Mouse (Mus musculus) CD8-positive naive resting alpha-beta T cell, adult 2 months (primary cell): ENCODE data around the gene Vwc2.

Experiments used
- DNase-seq, 2 experiments: peaks; one replicate each; pipeline ENCODE4 v3.0.0; 2022; ENCODE audit warnings: low read depth in 2 of 2, low spot score in 2 of 2

Vwc2 gene

DNA sequence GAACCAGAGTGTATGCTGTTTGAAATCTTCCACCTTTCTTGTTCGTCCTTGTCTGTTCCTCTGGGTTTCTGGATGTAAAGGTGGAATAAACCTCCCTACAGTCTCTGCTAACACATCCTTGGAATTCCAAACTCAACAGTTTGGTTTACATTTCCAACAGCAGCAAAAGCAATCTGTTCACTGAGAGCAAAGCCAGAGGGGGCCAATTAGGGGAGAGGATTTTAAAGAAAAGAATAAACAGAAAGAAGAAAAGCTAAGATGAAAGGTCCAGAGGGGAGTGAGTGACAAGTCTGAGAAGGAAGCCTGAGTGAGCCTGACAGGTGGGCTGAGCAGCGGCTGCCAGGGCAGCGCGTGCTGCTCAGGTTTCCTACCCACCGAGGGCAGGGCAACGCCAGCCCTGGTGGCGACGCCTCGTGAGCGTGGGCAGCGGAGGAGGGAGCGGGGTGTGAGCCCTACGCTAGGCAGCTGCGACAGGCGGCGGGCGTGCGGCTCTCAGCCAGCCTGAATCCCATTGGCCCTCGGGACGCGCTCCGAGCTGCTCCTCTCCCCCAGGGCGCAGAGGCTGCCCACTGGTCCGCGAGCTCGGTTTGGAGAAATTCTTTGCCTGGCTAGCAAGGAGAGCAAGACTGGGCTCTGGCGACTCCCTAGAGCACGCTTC is at the start of gene Vwc2:
TSS of gene Vwc2 (plus strand) at position 648 of the 658 bp plus-strand sequence.
- DNase-seq, result no peak

DNA sequence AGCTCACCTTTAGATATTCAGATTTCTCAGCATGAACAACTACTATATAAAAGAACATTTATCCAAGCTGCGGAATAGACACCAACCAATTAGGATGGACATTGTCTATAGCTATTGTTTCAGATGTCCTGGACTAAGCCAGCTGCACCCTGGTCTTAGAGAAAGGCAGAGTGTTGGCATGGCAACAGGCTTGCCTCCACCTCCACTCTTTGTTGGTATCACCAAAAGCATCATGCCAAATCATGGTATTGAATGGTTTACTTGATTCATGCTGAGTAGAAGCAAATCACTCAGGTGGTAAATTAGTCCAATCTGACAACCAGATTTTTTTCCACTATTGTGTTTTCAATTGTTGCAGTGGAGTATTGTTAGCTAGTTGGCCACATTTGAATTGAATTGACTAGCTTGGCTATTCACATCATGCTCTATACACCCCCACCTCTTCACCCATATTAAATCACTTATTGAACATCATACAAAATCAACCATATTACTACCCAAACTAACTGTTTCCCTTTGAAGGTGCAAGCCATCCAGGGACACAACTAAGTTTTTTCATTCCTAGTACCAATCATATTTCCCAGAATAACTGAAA is 25.8 kb upstream of the Vwc2 start:
- no peak for DNase-seq

DNA sequence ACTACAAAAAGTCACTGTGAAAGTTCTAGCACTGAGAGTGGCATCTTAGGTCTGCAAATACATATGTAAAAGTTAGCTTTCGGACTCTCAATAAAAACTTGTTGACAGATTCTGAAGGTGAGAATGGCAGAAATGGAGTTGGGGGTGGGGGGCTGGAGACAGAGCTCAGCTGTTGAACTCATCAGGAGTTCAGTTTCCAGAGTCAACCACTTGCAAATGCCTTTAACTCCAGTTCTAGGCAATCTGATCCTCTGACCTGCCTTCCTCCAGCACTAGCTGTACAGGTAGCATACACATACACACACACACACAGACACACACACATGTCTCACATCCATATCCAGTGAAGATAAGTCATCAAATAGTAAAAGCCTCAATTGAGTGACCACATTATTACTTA is 16.4 kb upstream of the Vwc2 start:
- no peak for DNase-seq

DNA sequence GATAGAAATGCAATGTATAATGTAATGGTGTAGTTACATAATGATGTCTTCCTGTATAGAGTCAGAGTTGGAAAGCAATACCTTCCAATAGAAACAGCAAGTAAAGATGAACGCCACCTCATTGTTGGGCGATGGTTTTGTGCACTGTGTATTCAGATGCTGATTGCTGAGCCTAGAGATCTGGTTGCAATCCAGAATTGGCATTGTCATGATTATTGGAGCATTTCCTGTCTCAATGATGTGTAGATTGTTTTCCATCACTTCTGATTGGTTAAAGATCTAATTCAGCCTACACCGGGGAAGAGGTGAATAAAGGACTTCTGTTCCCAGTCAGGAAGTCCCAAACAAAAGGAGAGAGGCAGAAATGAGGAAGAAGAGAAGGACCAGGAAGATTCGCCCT is 15.7 kb upstream of the Vwc2 start:
- no peak for DNase-seq

DNA sequence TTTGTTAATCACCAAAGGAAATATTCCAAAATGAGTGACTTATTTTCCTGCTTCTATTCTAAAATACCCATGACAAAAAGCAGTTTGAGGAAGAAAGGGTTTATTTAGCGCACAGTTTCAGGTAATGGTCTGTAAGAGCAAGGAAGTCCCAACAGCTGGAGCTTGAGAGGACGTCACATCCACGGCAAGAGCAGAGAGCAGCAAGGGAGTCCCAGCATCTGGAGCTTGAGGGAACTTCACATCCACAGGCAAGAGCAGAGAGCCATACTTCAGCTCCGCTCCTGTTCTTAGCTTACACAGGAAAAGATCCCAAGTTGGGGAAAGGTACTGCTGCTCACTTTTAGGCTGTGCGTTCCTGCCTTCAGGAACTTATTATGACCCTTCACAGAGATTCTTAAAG is 15.0 kb upstream of the Vwc2 start:
- no peak for DNase-seq

DNA sequence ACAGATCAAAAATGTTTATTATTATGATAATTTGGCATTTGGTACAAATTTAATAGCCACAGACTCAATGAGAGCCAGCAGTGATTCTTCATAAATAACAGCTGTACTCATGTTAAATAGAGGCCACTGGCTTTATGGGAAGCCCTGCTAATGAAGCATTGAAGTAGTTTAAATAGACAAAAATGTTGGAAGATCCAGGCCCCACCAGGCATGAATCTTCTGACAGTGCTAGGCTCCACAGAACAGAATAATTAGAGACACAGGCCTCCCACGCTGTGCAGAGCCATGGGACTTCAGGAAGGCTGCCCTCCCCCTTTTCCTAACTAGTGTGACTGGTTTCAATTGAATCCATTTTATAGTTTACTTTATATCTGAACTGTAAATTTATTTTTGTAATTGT is 11.8 kb upstream of the Vwc2 start:
- no peak for DNase-seq

DNA sequence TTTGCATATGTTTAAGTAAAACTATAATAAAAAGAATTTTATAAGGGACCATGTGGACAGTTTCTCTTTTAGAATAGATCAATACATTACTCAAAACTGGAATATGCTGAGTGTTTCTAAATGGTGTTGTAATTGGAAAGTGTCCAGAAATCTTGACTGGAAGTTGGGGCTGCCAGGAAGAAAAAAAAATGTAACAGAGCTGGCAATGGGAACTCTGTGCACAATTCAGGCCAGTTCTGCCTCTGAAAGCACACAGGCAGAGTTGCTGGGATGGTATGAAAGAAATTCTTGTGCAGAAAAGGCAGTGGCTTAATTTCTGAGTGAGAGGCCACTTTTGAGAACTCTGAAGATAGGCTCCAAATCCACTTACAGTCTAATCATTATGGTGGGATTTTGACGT is 11.4 kb upstream of the Vwc2 start:
- DNase-seq, result no peak

DNA sequence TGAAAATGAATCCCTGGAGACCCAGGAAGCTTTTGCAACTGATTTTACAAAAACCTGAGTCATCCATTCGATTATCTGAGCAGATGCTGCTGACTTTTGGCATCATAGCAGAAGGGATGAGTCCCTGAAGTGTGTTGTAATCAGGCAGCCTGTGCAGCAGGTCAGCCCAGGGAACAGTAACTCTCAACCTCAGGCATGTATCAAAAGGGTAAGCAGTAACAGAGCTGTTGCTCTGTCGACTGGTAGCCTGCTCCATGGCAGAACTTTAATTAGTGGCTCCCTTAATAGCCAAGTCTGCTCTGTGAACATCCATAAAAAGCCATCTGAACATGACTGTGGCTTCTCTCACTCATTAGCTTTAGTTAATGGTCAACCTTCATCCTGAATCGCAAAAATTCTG is 5.1 kb upstream of the Vwc2 start:
- DNase-seq, result no peak

DNA sequence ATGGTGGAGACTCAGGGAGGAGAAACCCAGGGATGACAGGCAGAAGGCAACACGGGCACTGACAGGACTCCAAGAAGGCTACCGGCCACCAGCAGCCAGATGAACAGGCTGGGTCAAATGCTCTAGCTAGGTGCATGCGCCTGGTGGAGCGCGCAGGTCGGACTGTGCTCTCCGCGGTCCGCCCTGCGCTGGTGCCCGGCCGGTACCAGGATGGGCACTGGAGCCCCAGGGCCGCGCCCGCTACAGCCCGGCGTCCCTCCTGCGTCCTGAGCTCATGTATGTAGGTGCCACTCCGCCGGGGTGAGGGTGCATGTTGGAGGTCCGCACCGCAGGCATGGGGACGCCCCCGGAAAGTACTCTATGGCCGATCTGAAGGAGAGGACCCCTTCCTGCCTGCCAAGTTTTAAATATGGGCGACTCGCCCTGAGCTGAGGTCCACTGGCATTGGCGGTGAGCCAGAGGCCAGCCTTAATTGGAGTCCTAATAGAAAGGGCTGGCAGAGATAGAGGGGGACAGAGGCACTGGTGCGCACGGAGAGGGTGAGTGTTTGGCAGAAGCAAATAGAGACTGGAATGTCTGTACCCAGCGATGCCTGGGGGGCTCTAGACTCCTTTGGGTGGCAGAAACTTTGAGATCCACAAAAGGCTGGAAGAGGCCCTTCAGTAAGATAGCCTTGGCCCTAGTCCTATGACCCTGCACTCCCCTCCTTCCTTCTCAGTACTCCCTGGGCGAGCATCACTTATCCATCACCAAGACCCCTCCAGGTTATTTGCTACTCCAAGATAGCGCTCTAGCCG is 409 bp downstream of the Vwc2 start:
- DNase-seq, result no peak

DNA sequence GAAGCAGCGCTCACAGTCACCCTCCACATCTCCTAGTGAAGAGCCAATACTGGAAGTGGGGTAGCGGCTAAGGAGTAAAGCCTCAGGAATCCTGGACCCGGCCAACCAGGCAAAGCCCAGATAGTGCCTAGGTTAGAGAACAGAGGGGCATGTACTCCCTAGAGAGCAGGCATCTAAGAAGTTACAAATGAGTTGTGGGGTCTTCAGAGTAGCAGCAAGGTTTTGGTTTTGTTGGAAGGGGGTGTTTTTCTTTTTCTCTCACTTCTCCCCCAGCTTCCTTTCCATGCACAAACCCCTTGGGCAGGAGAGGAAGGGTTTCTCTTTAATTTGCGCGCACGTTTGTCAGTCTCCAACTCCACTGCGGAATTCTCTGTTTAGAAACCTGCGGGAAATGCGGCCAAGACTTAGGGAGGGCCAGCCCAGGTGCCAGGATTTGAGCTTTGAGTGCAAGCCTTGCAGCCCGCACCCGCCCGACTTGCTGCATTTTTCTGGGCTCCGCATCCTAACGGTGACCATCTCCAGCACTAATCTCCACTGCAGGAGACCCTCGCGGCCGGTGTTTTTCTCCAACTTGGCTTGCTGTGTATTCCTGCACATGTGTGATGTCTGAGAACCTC is 1.1 kb downstream of the Vwc2 start:
- no peak for DNase-seq

DNA sequence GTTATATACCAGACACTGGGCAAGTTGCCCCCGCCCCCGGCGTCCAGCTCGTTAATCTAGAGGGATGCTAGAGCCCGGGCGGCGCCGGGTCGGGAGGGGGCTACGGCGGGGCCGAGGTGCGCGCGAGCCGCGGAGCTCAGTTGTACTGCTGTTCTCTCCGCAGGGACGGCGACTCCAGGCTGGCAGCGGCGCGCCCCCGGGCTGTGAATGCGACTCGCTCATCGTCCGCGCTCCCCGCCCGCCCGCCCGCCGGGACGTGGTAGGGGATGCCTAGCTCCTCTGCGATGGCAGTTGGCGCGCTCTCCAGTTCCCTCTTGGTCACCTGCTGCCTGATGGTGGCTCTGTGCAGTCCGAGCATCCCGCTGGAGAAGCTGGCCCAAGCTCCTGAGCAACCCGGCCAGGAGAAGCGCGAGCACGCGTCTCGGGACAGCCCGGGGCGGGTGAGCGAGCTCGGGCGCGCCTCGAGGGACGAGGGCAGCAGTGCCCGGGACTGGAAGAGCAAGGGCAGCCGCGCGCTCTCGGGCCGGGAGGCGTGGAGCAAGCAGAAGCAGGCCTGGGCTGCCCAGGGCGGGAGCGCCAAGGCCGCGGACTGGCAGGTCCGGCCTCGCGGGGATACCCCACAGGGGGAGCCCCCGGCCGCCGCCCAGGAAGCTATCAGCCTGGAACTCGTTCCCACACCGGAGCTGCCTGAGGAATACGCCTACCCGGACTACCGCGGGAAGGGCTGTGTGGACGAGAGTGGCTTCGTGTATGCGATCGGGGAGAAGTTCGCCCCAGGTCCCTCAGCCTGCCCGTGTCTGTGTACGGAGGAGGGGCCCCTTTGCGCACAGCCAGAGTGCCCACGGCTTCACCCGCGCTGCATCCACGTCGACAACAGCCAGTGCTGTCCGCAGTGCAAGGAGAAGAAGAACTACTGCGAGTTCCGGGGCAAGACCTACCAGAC is 1.9 kb downstream of the Vwc2 start:
- DNase-seq, result no peak

DNA sequence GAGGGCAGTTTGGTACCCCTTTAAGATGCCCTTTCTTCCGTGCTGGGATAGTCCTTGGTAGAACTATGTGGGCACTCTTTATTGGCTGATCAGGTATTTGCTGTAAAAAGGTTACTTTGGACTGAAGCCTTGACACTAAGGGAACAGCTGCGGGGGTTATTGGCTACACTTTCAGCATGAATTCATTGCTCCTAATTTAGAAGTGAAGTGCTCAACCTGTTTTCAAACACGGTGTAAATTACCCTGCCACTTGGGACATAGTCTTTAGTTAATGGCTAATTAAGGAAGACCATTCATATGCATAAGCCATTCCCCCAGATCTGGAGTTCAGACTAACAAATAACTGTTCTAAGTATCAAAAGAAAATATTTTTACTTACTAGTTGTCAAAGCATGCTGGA is 2.7 kb downstream of the Vwc2 start:
- no peak for DNase-seq

DNA sequence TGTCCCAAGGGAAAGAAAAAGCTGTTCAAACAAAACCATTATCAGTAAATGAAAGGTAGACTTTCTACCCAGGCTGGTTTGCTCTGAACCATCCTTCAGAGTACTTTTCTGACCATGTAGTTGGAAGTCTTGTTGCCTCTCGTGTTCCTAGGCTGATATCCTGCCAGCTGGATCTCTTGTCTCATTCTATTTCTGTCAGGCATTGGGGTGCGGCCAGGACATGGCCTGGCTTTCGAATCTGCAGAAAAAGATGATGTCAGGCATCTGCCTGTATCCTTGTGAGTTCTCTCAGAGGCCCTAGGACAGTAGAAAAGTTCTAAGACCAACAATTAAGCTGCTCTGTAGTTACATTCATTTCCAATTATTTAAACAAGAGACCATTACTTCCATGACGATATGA is 8.8 kb downstream of the Vwc2 start:
- DNase-seq, result no peak

DNA sequence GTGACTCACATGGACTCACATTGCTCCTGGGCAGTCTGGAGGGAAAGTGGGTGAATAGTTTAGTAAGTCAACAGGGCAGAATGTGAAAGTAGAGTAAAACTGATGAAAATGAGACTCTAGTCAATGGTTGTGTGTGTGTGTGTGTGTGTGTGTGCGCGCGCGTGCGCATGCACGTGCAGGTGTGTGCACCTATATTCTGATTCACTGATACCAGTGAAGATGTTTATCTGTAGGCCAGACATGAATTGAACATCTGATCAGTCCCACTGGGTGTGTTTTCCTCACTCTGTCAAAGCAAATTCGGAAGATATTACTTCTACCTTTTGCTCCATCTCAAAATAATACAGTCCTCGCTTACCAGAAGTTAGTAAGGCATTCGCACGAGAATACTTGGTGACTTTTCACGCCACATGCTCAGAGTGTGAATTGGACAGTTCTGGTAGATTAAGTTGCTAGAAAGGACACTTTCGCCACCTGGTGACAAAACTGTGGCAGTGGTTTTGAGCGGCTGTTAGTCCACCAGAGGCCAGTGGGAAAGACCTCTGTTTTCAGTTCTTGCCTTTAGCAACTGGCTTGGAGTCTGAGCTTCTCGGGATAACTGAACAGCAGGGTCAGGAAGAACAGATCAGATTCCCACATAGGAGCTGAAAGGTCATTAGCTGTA is 17.5 kb downstream of the Vwc2 start:
- DNase-seq, result no peak

DNA sequence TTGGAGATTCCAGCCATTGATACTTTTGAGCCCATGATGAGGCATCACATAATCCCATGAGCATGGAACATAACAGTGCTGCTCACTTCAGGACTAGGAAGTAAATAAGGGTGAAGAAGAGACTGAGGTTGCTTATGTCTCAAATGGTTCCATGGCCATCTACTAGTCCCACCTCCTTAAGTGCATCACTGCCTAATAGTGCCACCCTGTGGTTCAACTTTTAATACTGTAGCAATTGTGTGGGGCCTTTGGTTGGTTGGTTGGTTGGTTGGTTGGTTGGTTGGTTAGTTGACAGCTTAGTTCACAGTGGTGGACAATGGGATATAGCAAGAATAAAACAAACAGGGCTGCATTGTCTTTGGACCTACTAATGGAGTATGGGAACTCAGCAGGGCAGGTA is 26.6 kb downstream of the Vwc2 start:
- DNase-seq, result no peak

DNA sequence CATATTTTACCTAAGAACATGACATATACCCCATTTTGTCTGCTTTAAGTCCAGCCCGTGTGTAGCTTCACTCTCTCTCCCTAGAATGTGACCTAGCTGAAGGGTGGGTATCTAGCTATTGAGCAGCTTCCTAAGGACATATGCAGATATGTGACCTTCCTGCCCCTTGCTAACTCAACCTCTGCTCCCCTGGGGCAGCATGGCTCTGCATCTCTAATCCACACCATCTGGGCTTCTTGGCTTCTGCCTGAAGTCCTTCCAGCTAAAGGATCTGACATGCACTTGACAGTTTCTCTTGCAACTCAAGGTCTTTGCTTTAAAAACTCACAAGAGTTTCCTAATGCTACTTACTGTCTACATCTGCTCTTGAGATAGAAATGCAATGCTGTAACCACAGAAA is 38.7 kb downstream of the Vwc2 start:
- no peak for DNase-seq

DNA sequence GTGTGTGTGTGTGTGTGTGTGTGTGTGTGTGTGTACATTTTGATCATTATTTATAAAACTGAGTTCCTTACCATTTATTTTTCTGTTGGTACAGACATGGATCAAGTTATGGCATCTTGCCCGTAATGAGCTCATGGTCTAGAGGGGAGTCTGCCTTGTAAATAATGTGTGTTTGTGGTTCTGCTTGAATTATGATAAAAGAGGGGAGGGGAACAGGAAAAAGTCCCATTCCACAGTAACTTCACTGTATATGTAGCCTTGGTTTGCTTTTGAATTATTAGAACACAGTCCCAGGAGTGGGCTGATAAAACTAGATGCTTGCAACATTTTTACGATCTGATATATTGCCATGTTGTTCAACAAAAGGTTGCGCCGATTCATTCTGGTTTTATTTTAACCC is 57.4 kb downstream of the Vwc2 start:
- no peak for DNase-seq

DNA sequence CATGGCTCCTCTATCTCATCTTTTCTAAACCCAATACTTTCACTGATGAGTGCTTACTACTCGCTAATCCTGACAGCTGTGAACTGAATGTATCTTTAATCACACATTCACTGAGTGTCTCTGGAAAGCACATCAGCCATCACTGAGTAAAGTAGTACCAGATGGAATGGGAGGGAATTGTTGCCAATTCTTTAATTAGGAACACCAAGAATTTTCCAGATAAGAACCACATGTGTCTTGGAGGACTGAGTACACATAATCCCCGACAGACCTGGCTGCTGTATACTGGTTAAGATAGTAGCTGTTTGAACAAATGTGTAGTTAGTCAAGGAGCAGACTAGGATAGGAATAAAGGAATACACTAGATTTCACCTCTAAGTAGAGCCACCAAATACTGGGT is 61.2 kb downstream of the Vwc2 start:
- DNase-seq, result no peak

DNA sequence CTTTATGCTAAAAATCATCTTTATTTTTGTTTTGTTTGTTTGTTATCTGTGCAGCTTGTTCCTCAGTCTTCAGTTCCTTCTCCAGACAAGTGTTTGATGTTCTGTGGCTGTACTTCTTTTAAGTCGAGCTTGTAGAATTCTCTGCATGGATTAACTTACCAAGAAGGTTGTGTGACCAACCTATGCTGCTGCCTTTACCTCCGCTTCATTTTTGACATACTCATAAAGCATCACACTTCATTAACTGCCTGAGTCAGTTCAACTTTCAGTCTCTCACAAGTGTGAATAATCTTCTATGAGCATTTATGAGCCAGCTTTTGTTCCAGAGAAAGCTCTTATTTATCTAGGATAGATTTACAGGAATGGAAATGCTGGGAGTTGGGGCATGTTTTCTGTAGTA is 68.7 kb downstream of the Vwc2 start:
- no peak for DNase-seq

DNA sequence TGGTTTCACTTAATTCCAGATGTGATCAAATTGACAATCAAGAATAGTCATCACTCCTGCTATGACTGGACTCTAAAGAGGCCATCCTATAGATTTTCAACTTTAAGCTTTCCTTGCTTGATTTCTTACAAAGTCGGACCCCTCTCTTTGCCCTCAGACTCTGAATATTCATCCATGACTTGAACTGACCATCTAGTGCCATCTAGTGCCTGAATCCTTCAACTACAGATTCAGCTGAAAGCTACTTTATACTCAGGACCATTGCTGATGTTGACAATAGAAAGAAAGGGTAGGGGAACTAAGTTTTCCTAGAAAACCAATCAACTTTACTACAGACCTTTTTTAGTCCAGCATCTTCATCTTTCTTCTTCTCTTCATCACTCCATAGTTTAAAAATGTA is 109.1 kb downstream of the Vwc2 start:
- DNase-seq, result no peak

DNA sequence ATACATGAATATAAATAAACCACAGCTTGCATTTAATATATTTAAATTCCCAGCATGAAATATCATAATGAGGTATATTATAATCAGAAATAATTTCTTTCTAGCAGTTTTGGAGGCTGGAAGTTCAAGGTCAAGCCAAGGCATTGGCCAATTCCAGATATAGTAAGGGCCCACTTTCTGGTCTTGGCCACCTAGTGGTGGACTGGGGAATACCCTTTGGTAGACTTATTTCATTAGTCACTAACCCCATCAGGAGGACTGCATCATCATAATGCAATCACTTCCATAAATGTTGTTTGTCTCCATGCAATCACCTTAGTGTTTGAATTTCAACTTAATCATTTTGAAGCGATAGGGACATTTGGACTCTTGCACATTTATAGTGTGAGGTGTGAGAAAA is 125.3 kb downstream of the Vwc2 start:
- DNase-seq, result no peak
